Mouse (Mus musculus) embryonic facial prominence, embryonic 10.5 days (tissue): ENCODE measurements at regions not wholly inside any gene's neighbourhood (a gene's known extent, or its start where the extent isn't known, plus 50 kb on each side); places are given as distances from the start of the nearest gene placed in this dataset.

ENCODE experiments used
- DNase-seq: peaks from one replicate; pipeline ENCODE4 v3.0.0-alpha.2; 2017; ENCODE audit warnings: low spot score
- H3K27ac ChIP-seq: fragments of 300-500 bp; sonication (generic); replicated peaks from 2 replicates; pipeline ENCODE4 v1.5.1; 2016; ENCODE audit warnings: mild to moderate bottlenecking
- H3K27me3 ChIP-seq: fragments of 300-500 bp; sonication (generic); replicated peaks from 2 replicates; pipeline ENCODE4 v1.6.1; 2016; ENCODE audit warnings: low read depth, mild to moderate bottlenecking; ENCODE audit not compliant: poor library complexity, severe bottlenecking
- H3K36me3 ChIP-seq: fragments of 300-500 bp; sonication (generic); replicated peaks from 2 replicates; pipeline ENCODE4 v1.6.1; 2016; ENCODE audit warnings: mild to moderate bottlenecking, moderate library complexity
- H3K4me1 ChIP-seq: fragments of 300-500 bp; sonication (generic); 2 replicates; pipeline ENCODE4 v1.6.1; 2016
- H3K4me3 ChIP-seq: fragments of 300-500 bp; sonication (generic); 2 replicates; pipeline ENCODE4 v1.5.1; 2016; ENCODE audit warnings: mild to moderate bottlenecking, moderate library complexity
- H3K9me3 ChIP-seq: fragments of 300-500 bp; sonication (generic); 2 replicates; pipeline ENCODE4 v1.6.1; 2016; ENCODE audit warnings: mild to moderate bottlenecking
- WGBS: fragments of 180-500 bp; shearing (Covaris S2); methylation state at CpG from one replicate; pipeline ENCODE4 v1.1.7; 2016; 5-methylcytosine and 5-hydroxymethylcytosine counted together

GRCm38 (mm10) chr8:7919416-7919815, 741.6 kb downstream of the Efnb2 start:
- no peaks in the 10 kb centered on the region for H3K9me3 ChIP-seq
- no peak for DNase-seq
- WGBS: 80% methylated on average over 8 of the region's 8 CpGs
- no peak overlapping the region for H3K4me3 ChIP-seq
- H3K27ac ChIP-seq: no peak overlapping the region
- H3K27me3 ChIP-seq: no peaks in the 10 kb centered on the region
- H3K4me1 ChIP-seq: no peaks in the 10 kb centered on the region
- no peaks in the 10 kb centered on the region for H3K36me3 ChIP-seq

DNA sequence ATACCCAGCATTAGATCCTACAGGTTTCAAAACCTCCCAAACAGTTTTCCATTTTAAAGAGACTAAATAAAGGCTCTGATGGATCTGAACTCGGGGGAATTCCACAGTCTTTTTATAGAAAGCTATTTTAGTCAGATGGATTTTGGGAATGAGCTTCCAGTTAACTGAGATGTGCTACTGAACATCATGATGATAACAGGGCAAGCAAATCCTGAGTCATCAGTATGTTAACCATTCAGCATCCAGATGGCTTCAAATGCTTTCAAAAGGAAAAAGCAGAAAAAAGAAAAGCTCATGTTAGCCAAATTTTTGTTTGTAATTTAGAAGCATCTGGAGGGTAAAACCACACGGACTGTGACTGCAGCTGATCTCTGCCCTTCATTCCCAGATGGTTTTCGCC, 766.7 kb downstream of the Efnb2 start:
- Histone ChIP-seq H3K4me3 (no peak overlapping the region), H3K27ac (no peak overlapping the region), H3K27me3 (no peaks in the 10 kb centered on the region), H3K4me1 (no peaks in the 10 kb centered on the region), H3K36me3 (no peaks in the 10 kb centered on the region), H3K9me3 (no peaks in the 10 kb centered on the region)
- WGBS: 78% methylated on average over 3 of the region's 3 CpGs
- no peak for DNase-seq

DNA sequence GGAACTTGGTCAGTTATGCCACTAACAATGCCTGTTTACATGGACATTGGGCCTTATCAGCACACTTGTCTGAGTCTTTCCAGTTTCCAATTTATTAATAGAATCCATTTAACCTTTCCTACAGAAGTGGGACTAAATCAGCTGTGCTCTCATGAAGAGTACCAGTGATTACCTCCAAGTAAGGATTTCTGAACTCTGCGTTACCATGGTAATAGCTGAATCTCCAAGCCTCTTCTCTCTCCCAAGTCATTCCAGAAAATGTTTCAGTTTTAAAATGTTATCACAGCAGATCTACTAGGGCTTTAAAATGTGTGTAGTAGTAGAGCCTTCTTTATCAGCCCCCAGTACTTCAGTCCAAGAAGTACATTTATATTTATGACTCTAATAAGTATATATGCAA, 807.9 kb downstream of the Efnb2 start:
- Histone ChIP-seq H3K4me3 (no peak overlapping the region), H3K4me1 (no peaks in the 10 kb centered on the region), H3K9me3 (no peaks in the 10 kb centered on the region), H3K27me3 (no peaks in the 10 kb centered on the region), H3K36me3 (no peaks in the 10 kb centered on the region), H3K27ac (no peak overlapping the region)
- WGBS: 98% methylated on average over 1 of the region's 1 CpGs
- no peak for DNase-seq

GRCm38 (mm10) chr8:7850573-7850972, 810.5 kb downstream of the Efnb2 start:
- H3K27ac ChIP-seq: no peak overlapping the region
- no peaks in the 10 kb centered on the region for H3K27me3 ChIP-seq
- no peaks in the 10 kb centered on the region for H3K36me3 ChIP-seq
- no peak for DNase-seq
- H3K4me3 ChIP-seq: no peak overlapping the region
- H3K4me1 ChIP-seq: no peaks in the 10 kb centered on the region
- H3K9me3 ChIP-seq: no peaks in the 10 kb centered on the region

DNA sequence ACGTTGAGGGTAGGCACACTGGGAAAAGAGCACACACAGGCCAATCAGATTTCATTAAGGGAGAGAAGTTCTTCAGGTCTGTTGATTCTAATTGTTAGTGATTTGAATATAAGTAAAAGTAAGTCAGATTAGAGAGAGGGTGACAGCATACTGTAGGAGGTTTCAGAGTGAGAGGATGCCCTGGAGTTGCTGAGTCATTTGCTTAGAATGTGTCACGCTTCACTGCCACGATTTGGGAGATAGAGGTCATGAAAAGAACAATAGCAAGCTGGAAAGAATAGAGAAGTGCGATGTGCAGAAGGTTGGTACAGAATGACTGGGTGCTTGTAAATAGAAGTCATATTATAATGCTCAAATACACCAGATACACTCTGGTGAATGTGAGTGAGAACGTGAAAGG, 829.1 kb downstream of the Efnb2 start:
- Histone ChIP-seq H3K9me3 (no peaks in the 10 kb centered on the region), H3K36me3 (no peaks in the 10 kb centered on the region), H3K27ac (no peak overlapping the region), H3K27me3 (no peaks in the 10 kb centered on the region), H3K4me3 (no peak overlapping the region), H3K4me1 (no peaks in the 10 kb centered on the region)
- 74% methylated on average over 5 of the region's 5 CpGs for WGBS
- no peak for DNase-seq

DNA sequence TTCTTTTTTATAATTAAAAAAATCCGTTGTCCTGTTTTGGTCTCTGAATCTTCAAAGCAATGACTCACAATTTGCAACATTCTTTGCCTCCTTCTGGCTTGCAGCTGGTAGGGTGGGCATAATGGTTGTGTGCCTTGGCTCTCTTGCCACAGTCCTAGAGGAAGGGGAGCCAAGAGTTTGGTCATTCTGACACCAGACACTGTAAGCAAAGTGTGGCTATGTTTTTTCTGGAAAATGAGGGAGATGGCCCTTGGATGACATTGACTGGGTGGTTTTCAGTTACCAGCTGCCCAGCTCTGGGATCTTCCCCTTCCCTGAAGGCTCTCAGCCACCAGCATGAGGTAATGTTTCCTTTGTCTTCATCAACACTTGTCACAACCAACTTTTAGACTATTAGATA, 833.2 kb downstream of the Efnb2 start:
- Histone ChIP-seq H3K4me3 (no peak overlapping the region), H3K27me3 (no peaks in the 10 kb centered on the region), H3K27ac (no peak overlapping the region), H3K36me3 (no peaks in the 10 kb centered on the region), H3K4me1 (no peaks in the 10 kb centered on the region), H3K9me3 (no peaks in the 10 kb centered on the region)
- WGBS: 75% methylated on average over 1 of the region's 1 CpGs
- no peak for DNase-seq

DNA sequence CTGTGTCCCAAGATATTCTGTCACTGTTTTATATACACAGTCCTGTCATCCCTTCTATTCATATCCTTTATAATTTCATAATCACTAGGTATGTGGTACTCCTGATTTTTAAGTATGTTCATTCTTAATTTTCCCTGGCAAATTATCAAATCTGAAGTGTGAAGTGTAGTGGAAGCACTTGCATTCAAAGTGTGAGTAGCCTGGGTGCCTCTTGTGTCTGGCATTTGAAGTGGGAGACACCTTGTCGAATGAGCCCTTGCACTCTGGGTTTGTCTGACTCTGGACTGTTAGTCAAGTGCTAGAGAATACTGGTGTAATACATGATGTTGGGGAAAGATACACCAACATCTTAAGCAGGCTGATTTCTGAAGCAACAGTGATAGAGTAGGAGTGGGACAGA, 852.6 kb downstream of the Efnb2 start:
- H3K4me1 ChIP-seq: no peaks in the 10 kb centered on the region
- no peak for DNase-seq
- H3K36me3 ChIP-seq: no peaks in the 10 kb centered on the region
- H3K4me3 ChIP-seq: no peak overlapping the region
- no peaks in the 10 kb centered on the region for H3K27me3 ChIP-seq
- no peak overlapping the region for H3K27ac ChIP-seq
- 85% methylated on average over 1 of the region's 1 CpGs for WGBS
- H3K9me3 ChIP-seq: no peaks in the 10 kb centered on the region

DNA sequence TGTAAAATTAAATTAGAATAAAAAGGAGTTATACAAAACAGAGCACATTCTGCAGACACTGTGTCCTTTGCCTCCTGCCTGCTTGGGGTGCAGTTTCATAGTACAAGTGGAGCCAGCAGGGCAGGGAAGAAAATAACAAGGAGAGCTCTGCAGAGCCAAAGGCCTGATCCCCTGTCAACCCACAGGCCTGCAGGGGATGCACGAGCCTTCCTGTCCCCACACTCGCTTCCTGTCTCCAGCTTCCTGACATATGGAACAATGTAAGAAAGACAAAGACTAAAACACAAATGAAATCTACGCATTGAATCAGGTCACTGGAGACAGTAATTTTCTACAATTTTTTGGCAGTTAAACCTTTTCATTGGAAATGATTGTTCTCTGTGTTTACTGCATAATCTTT, 861.8 kb downstream of the Efnb2 start:
- no peak for DNase-seq
- H3K36me3 ChIP-seq: no peaks in the 10 kb centered on the region
- H3K27ac ChIP-seq: no peak overlapping the region
- 44% methylated on average over 3 of the region's 3 CpGs for WGBS
- H3K4me1 ChIP-seq: no peaks in the 10 kb centered on the region
- H3K27me3 ChIP-seq: no peaks in the 10 kb centered on the region
- H3K4me3 ChIP-seq: no peak overlapping the region
- H3K9me3 ChIP-seq: no peaks in the 10 kb centered on the region

DNA sequence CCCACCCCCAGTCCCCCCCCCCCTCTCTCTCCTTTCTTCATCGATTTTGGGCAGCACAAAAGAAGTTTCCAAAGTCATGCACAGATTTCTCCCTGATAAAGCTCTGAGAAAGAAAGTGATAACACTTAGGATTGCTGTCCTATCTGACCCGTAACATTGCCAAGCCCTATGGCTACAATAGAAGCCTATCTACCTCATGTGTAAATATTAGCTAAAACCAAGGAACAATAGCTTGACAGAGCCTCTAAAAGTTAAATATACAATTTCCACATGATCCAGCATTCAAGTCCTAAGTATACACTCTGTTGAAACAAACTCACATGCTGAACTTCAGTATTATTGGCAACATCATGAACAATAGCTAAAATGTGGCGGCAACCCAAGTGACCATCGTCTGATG, 864.9 kb downstream of the Efnb2 start:
- Histone ChIP-seq H3K27ac (no peak overlapping the region), H3K4me1 (no peaks in the 10 kb centered on the region), H3K27me3 (no peaks in the 10 kb centered on the region), H3K9me3 (no peaks in the 10 kb centered on the region), H3K36me3 (no peaks in the 10 kb centered on the region), H3K4me3 (no peak overlapping the region)
- 83% methylated on average over 4 of the region's 4 CpGs for WGBS
- DNase-seq: no peak

GRCm38 (mm10) chr8:7763820-7764219, 897.2 kb downstream of the Efnb2 start:
- no peaks in the 10 kb centered on the region for H3K27me3 ChIP-seq
- no peak for DNase-seq
- no peak overlapping the region for H3K4me3 ChIP-seq
- H3K36me3 ChIP-seq: no peaks in the 10 kb centered on the region
- no peaks in the 10 kb centered on the region for H3K9me3 ChIP-seq
- no peak overlapping the region for H3K27ac ChIP-seq
- 73% methylated on average over 3 of the region's 3 CpGs for WGBS
- H3K4me1 ChIP-seq: no peaks in the 10 kb centered on the region

GRCm38 (mm10) chr8:7760987-7761386, 900.1 kb downstream of the Efnb2 start:
- H3K4me3 ChIP-seq: no peak overlapping the region
- H3K27ac ChIP-seq: no peak overlapping the region
- DNase-seq: no peak
- H3K9me3 ChIP-seq: no peaks in the 10 kb centered on the region
- no peaks in the 10 kb centered on the region for H3K4me1 ChIP-seq
- no peaks in the 10 kb centered on the region for H3K36me3 ChIP-seq
- no peaks in the 10 kb centered on the region for H3K27me3 ChIP-seq
- WGBS: 80% methylated on average over 4 of the region's 4 CpGs

- H3K27me3 ChIP-seq: no peaks in the 10 kb centered on the region
- H3K36me3 ChIP-seq: no peaks in the 10 kb centered on the region
- no peaks in the 10 kb centered on the region for H3K4me1 ChIP-seq
- no peak overlapping the region for H3K4me3 ChIP-seq
- 87% methylated on average over 2 of the region's 2 CpGs for whole genome bisulfite sequencing
- H3K27ac ChIP-seq: no peak overlapping the region
- no peak for DNase-seq
- no peaks in the 10 kb centered on the region for H3K9me3 ChIP-seq
Measured at GRCm38 (mm10) chr8:7732726-7733125, 928.3 kb downstream of the Efnb2 start.

GRCm38 (mm10) chr8:7721880-7722279, 939.2 kb downstream of the Efnb2 start:
- Histone ChIP-seq H3K4me1 (no peaks in the 10 kb centered on the region), H3K4me3 (no peak overlapping the region), H3K27me3 (no peaks in the 10 kb centered on the region), H3K27ac (no peak overlapping the region), H3K36me3 (no peaks in the 10 kb centered on the region), H3K9me3 (no peaks in the 10 kb centered on the region)
- no peak for DNase-seq
- WGBS: 93% methylated on average over 3 of the region's 3 CpGs
